Mouse (Mus musculus) liver, adult 2 months (tissue): ENCODE data around the gene Dmp1. TPM values are rescaled to one million over a fixed set of nuclear protein-coding genes. Genes with fewer than 3 reads are reported as not detected.
A peak's percentile ranks its signal among the peaks of the same experiment; 100 is the strongest.

Source experiments
- DNase-seq: peaks from one replicate; pipeline ENCODE4 v3.0.0-alpha.2; 2011; ENCODE audit warnings: low read depth, low spot score; ENCODE audit errors: extremely low read depth
- H3K27ac ChIP-seq: fragments of 200-500 bp; replicated peaks from 2 replicates; pipeline ENCODE4 v1.5.1; 2012; ENCODE audit warnings: low read depth, mild to moderate bottlenecking, control low read depth, inconsistent platforms, low read length; ENCODE audit not compliant: insufficient read depth
- H3K27me3 ChIP-seq: fragments of 200-500 bp; 2 replicates; pipeline ENCODE4 v1.6.1; 2012; ENCODE audit warnings: mild to moderate bottlenecking, moderate library complexity, low read length, inconsistent platforms; ENCODE audit not compliant: control insufficient read depth, insufficient read depth
- H3K36me3 ChIP-seq: fragments of 200-500 bp; 2 replicates; pipeline ENCODE4 v1.6.1; 2012; ENCODE audit warnings: low read length, inconsistent platforms; ENCODE audit not compliant: control insufficient read depth, insufficient read depth
- H3K4me1 ChIP-seq: fragments of 200-500 bp; 2 replicates; pipeline ENCODE4 v1.6.1; 2011; ENCODE audit warnings: low read length; ENCODE audit not compliant: control insufficient read depth, insufficient read depth
- H3K4me3 ChIP-seq: fragments of 200-500 bp; 2 replicates; pipeline ENCODE4 v1.5.1; 2011; ENCODE audit warnings: low read depth, mild to moderate bottlenecking, control low read depth, low read length, moderate library complexity; ENCODE audit not compliant: insufficient read depth
- H3K79me2 ChIP-seq: fragments of 200-500 bp; 2 replicates; pipeline ENCODE4 v1.6.1; 2012; ENCODE audit warnings: inconsistent platforms, mild to moderate bottlenecking, low read length, moderate library complexity; ENCODE audit not compliant: control insufficient read depth, insufficient read depth
- H3K9ac ChIP-seq: fragments of 200-500 bp; 2 replicates; pipeline ENCODE4 v1.6.1; 2012; ENCODE audit warnings: low read depth, mild to moderate bottlenecking, control low read depth, inconsistent platforms, low read length
- CTCF ChIP-seq: fragments of 200-500 bp; IDR thresholded peaks from 2 replicates; pipeline ENCODE4 v1.5.1; 2011; ENCODE audit warnings: low read depth, low read length, control low read depth
- POLR2A ChIP-seq: fragments of 200-500 bp; IDR thresholded peaks from 2 replicates; pipeline ENCODE4 v1.6.1; 2011; ENCODE audit warnings: low read length, control low read depth; ENCODE audit not compliant: insufficient read depth; ENCODE audit errors: extremely low read depth
- WGBS: fragments of 180-500 bp; shearing (Covaris S2); methylation state at CpG from one replicate; pipeline ENCODE4 v1.1.7; 2018; 5-methylcytosine and 5-hydroxymethylcytosine counted together
- polyA plus RNA-seq: library from polyadenylated mRNA; depleted of rRNA; stranded (reverse); fragments of >200 nt; gene quantifications from 2 replicates; pipeline ENCODE4 v1.2.3, GENCODE M21; 2012
- total RNA-seq: library from RNA; depleted of rRNA; stranded (reverse); fragments of >200 nt; gene quantifications from 2 replicates; pipeline ENCODE4 v1.2.3, GENCODE M21; 2014

Dmp1 gene
- total and polyA plus RNA-seq, 2 experiments, result not detected

- no peak overlapping the region for H3K9ac ChIP-seq
- H3K27ac ChIP-seq, result no peak overlapping the region
- no peak overlapping the region for H3K4me3 ChIP-seq
- no peaks in the 10 kb centered on the region for H3K79me2 ChIP-seq
- 79% methylated on average over 11 of the region's 11 CpGs for WGBS
- H3K4me1 ChIP-seq, result no peaks in the 10 kb centered on the region
- TF ChIP-seq CTCF (no peak), POLR2A (no peak)
- H3K36me3 ChIP-seq, result no peaks in the 10 kb centered on the region
- no peak for DNase-seq
- H3K27me3 ChIP-seq, result no peaks in the 10 kb centered on the region
These were observed 10.1 kb downstream of the Dmp1 start for GRCm38 (mm10) chr5:104212531-104212930.

- DNase-seq, result no peak
- H3K27ac ChIP-seq, result no peak overlapping the region
- H3K79me2 ChIP-seq, result no peaks in the 10 kb centered on the region
- no peaks in the 10 kb centered on the region for H3K36me3 ChIP-seq
- H3K4me3 ChIP-seq, result no peak overlapping the region
- TF ChIP-seq CTCF, result peak; percentile 68
- no peak for TF ChIP-seq POLR2A
- WGBS, result 14% methylated on average over 5 of the region's 5 CpGs
- H3K9ac ChIP-seq, result no peak overlapping the region
- H3K4me1 ChIP-seq, result no peaks in the 10 kb centered on the region
- H3K27me3 ChIP-seq, result no peaks in the 10 kb centered on the region
These were observed 16.5 kb downstream of the Dmp1 start for GRCm38 (mm10) chr5:104218926-104219325.

GRCm38 (mm10) chr5:104224299-104224698, 21.9 kb downstream of the Dmp1 start:
- Histone ChIP-seq H3K4me3 (no peak overlapping the region), H3K36me3 (no peaks in the 10 kb centered on the region), H3K4me1 (no peaks in the 10 kb centered on the region), H3K27ac (no peak overlapping the region), H3K9ac (no peak overlapping the region), H3K27me3 (no peaks in the 10 kb centered on the region), H3K79me2 (no peaks in the 10 kb centered on the region)
- WGBS, result 64% methylated on average over 3 of the region's 3 CpGs
- TF ChIP-seq POLR2A (no peak), CTCF (no peak)
- no peak for DNase-seq

- TF ChIP-seq CTCF (no peak), POLR2A (no peak)
- Histone ChIP-seq H3K9ac (no peak overlapping the region), H3K36me3 (no peaks in the 10 kb centered on the region), H3K4me3 (no peak overlapping the region), H3K27me3 (no peaks in the 10 kb centered on the region), H3K79me2 (no peaks in the 10 kb centered on the region), H3K4me1 (no peaks in the 10 kb centered on the region), H3K27ac (no peak overlapping the region)
- no peak for DNase-seq
These were observed 22.3 kb downstream of the Dmp1 start for GRCm38 (mm10) chr5:104224750-104225149.

GRCm38 (mm10) chr5:104228497-104228896, 26.1 kb downstream of the Dmp1 start:
- DNase-seq, result no peak
- 75% methylated on average over 1 of the region's 1 CpGs for WGBS
- no peak overlapping the region for H3K9ac ChIP-seq
- TF ChIP-seq CTCF, result no peak
- H3K36me3 ChIP-seq, result no peaks in the 10 kb centered on the region
- no peaks in the 10 kb centered on the region for H3K4me1 ChIP-seq
- H3K4me3 ChIP-seq, result no peak overlapping the region
- H3K27me3 ChIP-seq, result no peaks in the 10 kb centered on the region
- H3K79me2 ChIP-seq, result no peaks in the 10 kb centered on the region
- H3K27ac ChIP-seq, result no peak overlapping the region

GRCm38 (mm10) chr5:104236741-104237140, 34.3 kb downstream of the Dmp1 start:
- H3K27ac ChIP-seq, result no peak overlapping the region

More at GRCm38 (mm10) chr5:104236741-104237140, 34.3 kb downstream of the Dmp1 start:
- no peak for TF ChIP-seq POLR2A
- TF ChIP-seq CTCF, result no peak
- Histone ChIP-seq H3K4me1 (no peaks in the 10 kb centered on the region), H3K36me3 (no peaks in the 10 kb centered on the region), H3K4me3 (no peak overlapping the region), H3K79me2 (no peaks in the 10 kb centered on the region), H3K9ac (no peak overlapping the region), H3K27me3 (no peaks in the 10 kb centered on the region)
- WGBS, result 90% methylated on average over 8 of the region's 8 CpGs
- DNase-seq, result no peak
